Mouse (Mus musculus): ENCODE data around the gene Fbxl13. TPM values are rescaled to one million over a fixed set of nuclear protein-coding genes. Genes with fewer than 3 reads are reported as not detected.

Gene Fbxl13
- 0.22 and 0.32 TPM in 2 replicates for polyA plus RNA-seq (2016; fragmentation: Nextera tagmentation; extraction: Ambion mirVana)

- H3K27me3 ChIP-seq, result peaks cover 10% of the 10 kb centered on the region
- peak within 1 kb of the TSS; percentile 92 for H3K9ac ChIP-seq
- 1% methylated on average over 39 of the region's 40 CpGs for WGBS
- peak within 1 kb of the TSS; percentile 96 for H3K27ac ChIP-seq
- peak within 1 kb of the TSS; percentile 84 for H3K4me2 ChIP-seq
- ATAC-seq (ENCODE audit: low FRiP score), result peak; percentile 97
- peak within 1 kb of the TSS; percentile 92 for H3K4me3 ChIP-seq (replicated peaks)
- H3K9me3 ChIP-seq, result no peaks in the 10 kb centered on the region
- H3K36me3 ChIP-seq (replicated peaks), result peaks cover 27% of the 10 kb centered on the region
- H3K4me1 ChIP-seq, result peaks cover 18% of the 10 kb centered on the region
Measured at GRCm38 (mm10) chr5:21645439-21646132, at the start of gene Fbxl13, which contains the start of gene Armc10. TSS of gene Fbxl13 (minus strand) at chr5:21645634. TSS of gene Armc10 (plus strand) at chr5:21645813.

- Histone ChIP-seq H3K9me3 (no peaks in the 10 kb centered on the region), H3K4me2 (no peak overlapping the region), H3K27me3 (no peaks in the 10 kb centered on the region), H3K27ac (no peak overlapping the region), H3K9ac (no peak overlapping the region), H3K4me3 (replicated peaks) (no peak overlapping the region), H3K36me3 (replicated peaks) (no peaks in the 10 kb centered on the region), H3K4me1 (no peaks in the 10 kb centered on the region; the same call in 1 of the 2 replicates)
- no peak for ATAC-seq (ENCODE audit: low FRiP score)
- WGBS, result 89% methylated on average over 3 of the region's 3 CpGs
Measured at GRCm38 (mm10) chr5:21694854-21695490, 49.5 kb upstream of the Fbxl13 start.

GRCm38 (mm10) chr5:21693372-21693870 lies 48.0 kb upstream of the Fbxl13 start:
- H3K4me1 ChIP-seq, result no peaks in the 10 kb centered on the region
- H3K36me3 ChIP-seq (replicated peaks), result peaks cover 13% of the 10 kb centered on the region
- no peaks in the 10 kb centered on the region for H3K9me3 ChIP-seq
- no peak overlapping the region for H3K4me3 ChIP-seq (replicated peaks)
- H3K9ac ChIP-seq, result no peak overlapping the region
- no peak overlapping the region for H3K4me2 ChIP-seq
- ATAC-seq (ENCODE audit: low FRiP score), result no peak
- 89% methylated on average over 3 of the region's 3 CpGs for WGBS
- no peak overlapping the region for H3K27ac ChIP-seq
- no peaks in the 10 kb centered on the region for H3K27me3 ChIP-seq

- no peaks in the 10 kb centered on the region for H3K4me1 ChIP-seq
- no peak overlapping the region for H3K9ac ChIP-seq
- no peak overlapping the region for H3K4me3 ChIP-seq (replicated peaks)
- no peak overlapping the region for H3K27ac ChIP-seq
- ATAC-seq (ENCODE audit: low FRiP score), result no peak
- H3K4me2 ChIP-seq, result no peak overlapping the region
- 92% methylated on average over 5 of the region's 5 CpGs for WGBS
- H3K36me3 ChIP-seq (replicated peaks), result peaks cover 14% of the 10 kb centered on the region
- H3K9me3 ChIP-seq, result no peaks in the 10 kb centered on the region
- H3K27me3 ChIP-seq, result no peaks in the 10 kb centered on the region
Measured at GRCm38 (mm10) chr5:21692230-21692629, 46.8 kb upstream of the Fbxl13 start.

GRCm38 (mm10) chr5:21687042-21687441 lies 41.6 kb upstream of the Fbxl13 start:
- Histone ChIP-seq H3K9ac (no peak overlapping the region), H3K36me3 (replicated peaks) (peaks cover 34% of the 10 kb centered on the region), H3K27me3 (no peaks in the 10 kb centered on the region), H3K4me2 (no peak overlapping the region), H3K4me1 (no peaks in the 10 kb centered on the region), H3K9me3 (no peaks in the 10 kb centered on the region), H3K4me3 (replicated peaks) (no peak overlapping the region), H3K27ac (no peak overlapping the region)
- ATAC-seq (ENCODE audit: low FRiP score), result no peak
- WGBS, result 79% methylated on average over 4 of the region's 4 CpGs

- no peak overlapping the region for H3K9ac ChIP-seq
- H3K36me3 ChIP-seq (replicated peaks), result peaks cover 44% of the 10 kb centered on the region
- no peaks in the 10 kb centered on the region for H3K4me1 ChIP-seq
- H3K9me3 ChIP-seq, result no peaks in the 10 kb centered on the region
- H3K4me2 ChIP-seq, result no peak overlapping the region
- no peak for ATAC-seq (ENCODE audit: low FRiP score)
- no peak overlapping the region for H3K4me3 ChIP-seq (replicated peaks)
- H3K27ac ChIP-seq, result no peak overlapping the region
- WGBS, result 64% methylated on average over 10 of the region's 10 CpGs
- H3K27me3 ChIP-seq, result no peaks in the 10 kb centered on the region
Measured at GRCm38 (mm10) chr5:21685001-21685400, 39.6 kb upstream of the Fbxl13 start.

- H3K4me3 ChIP-seq (replicated peaks), result no peak overlapping the region
- H3K9me3 ChIP-seq, result no peaks in the 10 kb centered on the region
- no peak overlapping the region for H3K4me2 ChIP-seq
- H3K27me3 ChIP-seq, result no peaks in the 10 kb centered on the region
- H3K27ac ChIP-seq, result no peak overlapping the region
- no peak overlapping the region for H3K9ac ChIP-seq
- no peak for ATAC-seq (ENCODE audit: low FRiP score)
- 97% methylated on average over 9 of the region's 9 CpGs for WGBS
- peaks cover 37% of the 10 kb centered on the region for H3K36me3 ChIP-seq (replicated peaks)
- H3K4me1 ChIP-seq, result no peaks in the 10 kb centered on the region
Measured at GRCm38 (mm10) chr5:21683811-21684210, 38.4 kb upstream of the Fbxl13 start.

- ATAC-seq (ENCODE audit: low FRiP score), result no peak
- Histone ChIP-seq H3K9ac (no peak overlapping the region), H3K36me3 (replicated peaks) (peaks cover 55% of the 10 kb centered on the region), H3K27ac (no peak overlapping the region), H3K9me3 (no peaks in the 10 kb centered on the region), H3K4me3 (replicated peaks) (no peak overlapping the region), H3K4me2 (no peak overlapping the region), H3K27me3 (no peaks in the 10 kb centered on the region), H3K4me1 (no peaks in the 10 kb centered on the region)
- 87% methylated on average over 5 of the region's 5 CpGs for WGBS
Measured at GRCm38 (mm10) chr5:21680940-21681339, 35.5 kb upstream of the Fbxl13 start.

- no peaks in the 10 kb centered on the region for H3K4me1 ChIP-seq
- no peak overlapping the region for H3K9ac ChIP-seq
- H3K9me3 ChIP-seq, result no peaks in the 10 kb centered on the region
- H3K36me3 ChIP-seq (replicated peaks), result peaks cover 62% of the 10 kb centered on the region
- no peaks in the 10 kb centered on the region for H3K27me3 ChIP-seq
- WGBS, result 94% methylated on average over 4 of the region's 4 CpGs
- H3K4me3 ChIP-seq (replicated peaks), result no peak overlapping the region
- ATAC-seq (ENCODE audit: low FRiP score), result no peak
- no peak overlapping the region for H3K4me2 ChIP-seq
- no peak overlapping the region for H3K27ac ChIP-seq
Measured at GRCm38 (mm10) chr5:21680029-21680428, 34.6 kb upstream of the Fbxl13 start.

GRCm38 (mm10) chr5:21678363-21678762 lies 32.9 kb upstream of the Fbxl13 start:
- H3K4me2 ChIP-seq, result no peak overlapping the region
- WGBS, result 96% methylated on average over 9 of the region's 9 CpGs
- no peak for ATAC-seq (ENCODE audit: low FRiP score)
- no peaks in the 10 kb centered on the region for H3K9me3 ChIP-seq
- H3K36me3 ChIP-seq (replicated peaks), result peaks cover 65% of the 10 kb centered on the region
- no peaks in the 10 kb centered on the region for H3K27me3 ChIP-seq
- no peak overlapping the region for H3K9ac ChIP-seq
- H3K27ac ChIP-seq, result no peak overlapping the region
- H3K4me3 ChIP-seq (replicated peaks), result no peak overlapping the region
- 0 out of 2 replicates have a peak, but pooled peaks cover under 1% of the 10 kb centered on the region for H3K4me1 ChIP-seq

GRCm38 (mm10) chr5:21677939-21678338 lies 32.5 kb upstream of the Fbxl13 start:
- ATAC-seq (ENCODE audit: low FRiP score), result no peak
- H3K4me3 ChIP-seq (replicated peaks), result no peak overlapping the region
- 96% methylated on average over 6 of the region's 6 CpGs for WGBS

GRCm38 (mm10) chr5:21675494-21675893 lies 30.1 kb upstream of the Fbxl13 start:
- H3K36me3 ChIP-seq (replicated peaks), result peaks cover 54% of the 10 kb centered on the region
- H3K27ac ChIP-seq, result no peak overlapping the region
- H3K4me3 ChIP-seq (replicated peaks), result no peak overlapping the region
- H3K9ac ChIP-seq, result no peak overlapping the region
- no peaks in the 10 kb centered on the region for H3K27me3 ChIP-seq
- ATAC-seq (ENCODE audit: low FRiP score), result no peak
- 0 out of 2 replicates have a peak, but pooled peaks cover 3% of the 10 kb centered on the region for H3K4me1 ChIP-seq
- H3K4me2 ChIP-seq, result no peak overlapping the region
- no peaks in the 10 kb centered on the region for H3K9me3 ChIP-seq
- WGBS, result 95% methylated on average over 23 of the region's 23 CpGs

More at GRCm38 (mm10) chr5:21677939-21678338, 32.5 kb upstream of the Fbxl13 start:
- Histone ChIP-seq H3K9ac (no peak overlapping the region), H3K27ac (no peak overlapping the region), H3K9me3 (no peaks in the 10 kb centered on the region), H3K27me3 (no peaks in the 10 kb centered on the region), H3K36me3 (replicated peaks) (peaks cover 63% of the 10 kb centered on the region), H3K4me2 (no peak overlapping the region), H3K4me1 (0 out of 2 replicates have a peak, but pooled peaks cover 3% of the 10 kb centered on the region)
